Comparison of ENCODE assay signal across 9 mouse cellular contexts in genomic region chr11:88357325-88357724, GRCm38 (mm10).
DNase-seq lines count a peak whose midpoint lies in the region; ATAC-seq and TF ChIP-seq lines count a peak whose summit lies in the region.
"Had no signal": no experiment of that assay in that cellular context is flagged by ENCODE, and none has a peak within 500 bp of the region (broad histone marks: within the 10 kb centered on the region; RNA-seq: fewer than 3 reads in every experiment).

No protein-coding gene starts in this region.

- H3K36me3 ChIP-seq in heart, embryonic 15.5 days = no peaks in the 10 kb centered on the region
- H3K36me3 ChIP-seq in heart, adult 2 months (ENCODE audit: control insufficient read depth, insufficient read depth, low read length) = peaks cover 3% of the 10 kb centered on the region; the same call in 1 of the 2 replicates
- peaks cover 2% of the 10 kb centered on the region; the same call in 1 of the 2 replicates for H3K36me3 ChIP-seq in embryonic facial prominence, embryonic 11.5 days (replicated peaks; ENCODE audit: control insufficient read depth, insufficient read depth, low read depth, low read length)
- no peaks in the 10 kb centered on the region for H3K36me3 ChIP-seq in hindbrain, embryonic 11.5 days (ENCODE audit: control insufficient read depth, insufficient read depth, low read length)
- H3K36me3 ChIP-seq in midbrain, embryonic 10.5 days = peaks cover 86% of the 10 kb centered on the region
- H3K36me3 ChIP-seq: stomach, embryonic 15.5 days had no signal

- no peak overlapping the region for H3K4me2 ChIP-seq in heart, embryonic 15.5 days
- H3K4me2 ChIP-seq in embryonic facial prominence, embryonic 11.5 days (ENCODE audit: low read depth, low read length) = no peak overlapping the region
- peak overlapping the region; percentile 19; the same call in 1 of the 2 replicates for H3K4me2 ChIP-seq in hindbrain, embryonic 11.5 days (replicated peaks; ENCODE audit: low read depth, low read length)
- H3K4me2 ChIP-seq: stomach, embryonic 15.5 days had no signal

- DNase-seq in heart, adult 2 months = no peak
- no peak for DNase-seq in embryonic facial prominence, embryonic 11.5 days (ENCODE audit: low spot score)
- no peak for DNase-seq in hindbrain, embryonic 11.5 days (ENCODE audit: low spot score)
- no peak for DNase-seq in midbrain, embryonic 10.5 days (ENCODE audit: low spot score)
- DNase-seq in spleen, postnatal 4 days (ENCODE audit: low spot score in 2 of 2) = no peak
- DNase-seq in adrenal gland, postnatal 36 days = no peak
- no peak for DNase-seq in kidney, postnatal 25 days

- no peak for TF ChIP-seq POLR2A in heart, adult 2 months (IDR thresholded peaks at IDR 0.05; ENCODE audit: insufficient read depth, low read depth, low read length)

- no peak overlapping the region for H3K9ac ChIP-seq in heart, embryonic 15.5 days
- no peak overlapping the region for H3K9ac ChIP-seq in heart, adult 2 months (ENCODE audit: low read depth, low read length)
- no peak overlapping the region for H3K9ac ChIP-seq in embryonic facial prominence, embryonic 11.5 days (replicated peaks; ENCODE audit: low read length)
- peak overlapping the region; percentile 37; the same call in 1 of the 2 replicates for H3K9ac ChIP-seq in hindbrain, embryonic 11.5 days (ENCODE audit: low read depth, low read length)
- H3K9ac ChIP-seq: stomach, embryonic 15.5 days had no signal

- 37% methylated on average over 9 of the region's 9 CpGs for WGBS in heart, embryonic 15.5 days
- 52% methylated on average over 9 of the region's 9 CpGs for WGBS in heart, adult 2 months
- 59% methylated on average over 9 of the region's 9 CpGs for WGBS in embryonic facial prominence, embryonic 11.5 days
- 54% methylated on average over 9 of the region's 9 CpGs for WGBS in hindbrain, embryonic 11.5 days
- 69% methylated on average over 9 of the region's 9 CpGs for WGBS in midbrain, embryonic 10.5 days

- peak overlapping the region; percentile 46; the same call in 1 of the 2 replicates for H3K27ac ChIP-seq in heart, embryonic 15.5 days
- H3K27ac ChIP-seq in heart, adult 2 months = no peak overlapping the region
- peak overlapping the region; percentile 20 for H3K27ac ChIP-seq in embryonic facial prominence, embryonic 11.5 days (replicated peaks; ENCODE audit: low read depth, low read length)
- H3K27ac ChIP-seq in hindbrain, embryonic 11.5 days (ENCODE audit: low read depth, low read length) = peak overlapping the region; percentile 90
- peak overlapping the region; percentile 69 for H3K27ac ChIP-seq in midbrain, embryonic 10.5 days (replicated peaks)
- H3K27ac ChIP-seq: stomach, embryonic 15.5 days had no signal

- H3K4me1 ChIP-seq in heart, embryonic 15.5 days (replicated peaks) = peaks cover 50% of the 10 kb centered on the region
- H3K4me1 ChIP-seq in heart, adult 2 months (ENCODE audit: control insufficient read depth, insufficient read depth, low read length) = peaks cover 17% of the 10 kb centered on the region
- H3K4me1 ChIP-seq in embryonic facial prominence, embryonic 11.5 days (ENCODE audit: control insufficient read depth, insufficient read depth, low read length) = no peaks in the 10 kb centered on the region
- peaks cover 20% of the 10 kb centered on the region for H3K4me1 ChIP-seq in hindbrain, embryonic 11.5 days (replicated peaks; ENCODE audit: control insufficient read depth, insufficient read depth, low read length)
- peaks cover 38% of the 10 kb centered on the region for H3K4me1 ChIP-seq in midbrain, embryonic 10.5 days
- H3K4me1 ChIP-seq: stomach, embryonic 15.5 days had no signal

- intact Hi-C loops in heart, adult 2 months (cut with DNase I) = loop anchor here (5.0 kb wide), 1 partner anchor 45 kb away; no protein-coding TSS in a partner anchor

- H3K9me3 ChIP-seq in heart, embryonic 15.5 days (replicated peaks) = no peaks in the 10 kb centered on the region
- no peaks in the 10 kb centered on the region for H3K9me3 ChIP-seq in embryonic facial prominence, embryonic 11.5 days (replicated peaks; ENCODE audit: control insufficient read depth, low read length)
- H3K9me3 ChIP-seq in hindbrain, embryonic 11.5 days (ENCODE audit: control insufficient read depth, low read length) = no peaks in the 10 kb centered on the region
- H3K9me3 ChIP-seq in midbrain, embryonic 10.5 days (replicated peaks) = no peaks in the 10 kb centered on the region
- H3K9me3 ChIP-seq: stomach, embryonic 15.5 days had no signal

- no peak for ATAC-seq in heart, embryonic 15.5 days (replicated peaks; ENCODE audit: insufficient number of reproducible peaks, insufficient read depth, low FRiP score, low read depth)
- 0 out of 2 replicates have a peak, but pooled peaks have one; percentile 30 for ATAC-seq in embryonic facial prominence, embryonic 11.5 days (replicated peaks; ENCODE audit: insufficient number of reproducible peaks, low FRiP score, low TSS enrichment, low read depth)
- ATAC-seq in hindbrain, embryonic 11.5 days (ENCODE audit: low FRiP score) = peak; percentile 67

- H3K27me3 ChIP-seq in heart, embryonic 15.5 days = no peaks in the 10 kb centered on the region
- no peaks in the 10 kb centered on the region for H3K27me3 ChIP-seq in heart, adult 2 months (ENCODE audit: control insufficient read depth, insufficient read depth, low read length)
- no peaks in the 10 kb centered on the region for H3K27me3 ChIP-seq in embryonic facial prominence, embryonic 11.5 days (ENCODE audit: control insufficient read depth, insufficient read depth, low read length)
- H3K27me3 ChIP-seq in hindbrain, embryonic 11.5 days (ENCODE audit: control insufficient read depth, insufficient read depth, low read length) = no peaks in the 10 kb centered on the region
- no peaks in the 10 kb centered on the region for H3K27me3 ChIP-seq in midbrain, embryonic 10.5 days (ENCODE audit: low read depth, poor library complexity, severe bottlenecking)
- H3K27me3 ChIP-seq: stomach, embryonic 15.5 days had no signal

- no peak for TF ChIP-seq EP300 in heart, adult 2 months (IDR thresholded peaks at IDR 0.05; ENCODE audit: insufficient read depth, low read depth, low read length)

- H3K79me2 ChIP-seq in heart, adult 2 months (replicated peaks; ENCODE audit: control insufficient read depth, insufficient read depth, low read length) = no peaks in the 10 kb centered on the region

- no peak for TF ChIP-seq CTCF in heart, adult 2 months (IDR thresholded peaks at IDR 0.05)

- H3K4me3 ChIP-seq in heart, embryonic 15.5 days = no peak overlapping the region
- H3K4me3 ChIP-seq in heart, adult 2 months = no peak overlapping the region
- no peak overlapping the region for H3K4me3 ChIP-seq in embryonic facial prominence, embryonic 11.5 days (ENCODE audit: low read depth, low read length)
- no peak overlapping the region for H3K4me3 ChIP-seq in hindbrain, embryonic 11.5 days (ENCODE audit: low read depth, low read length)
- H3K4me3 ChIP-seq in midbrain, embryonic 10.5 days = no peak overlapping the region
- H3K4me3 ChIP-seq: stomach, embryonic 15.5 days had no signal
